Mouse (Mus musculus) midbrain, embryonic 15.5 days (tissue): ENCODE measurements at regions not wholly inside any gene's neighbourhood (a gene's known extent, or its start where the extent isn't known, plus 50 kb on each side); places are given as distances from the start of the nearest gene placed in this dataset.

Experiments
- ATAC-seq: fragments of 200-750 bp; cut with Nextera tagmentation; replicated peaks from 2 replicates; pipeline ENCODE4 v1.8.0; 2017; ENCODE audit warnings: moderate TSS enrichment
- H3K27ac ChIP-seq: fragments of 300-500 bp; sonication (generic); 2 replicates; pipeline ENCODE4 v1.5.1; 2015; ENCODE audit warnings: mild to moderate bottlenecking, inconsistent platforms
- H3K27me3 ChIP-seq: fragments of 300-500 bp; sonication (generic); replicated peaks from 2 replicates; pipeline ENCODE4 v1.6.1; 2015; ENCODE audit warnings: inconsistent platforms
- H3K36me3 ChIP-seq: fragments of 300-500 bp; sonication (generic); replicated peaks from 2 replicates; pipeline ENCODE4 v1.6.1; 2015; ENCODE audit warnings: inconsistent platforms
- H3K4me1 ChIP-seq: fragments of 300-500 bp; sonication (generic); 2 replicates; pipeline ENCODE4 v1.6.1; 2015; ENCODE audit warnings: inconsistent platforms
- H3K4me2 ChIP-seq: fragments of 300-500 bp; sonication (generic); 2 replicates; pipeline ENCODE4 v1.6.1; 2015; ENCODE audit warnings: inconsistent platforms, mild to moderate bottlenecking, moderate library complexity
- H3K4me3 ChIP-seq: fragments of 300-500 bp; sonication (generic); 2 replicates; pipeline ENCODE4 v1.5.1; 2015; ENCODE audit warnings: mild to moderate bottlenecking, inconsistent platforms
- H3K9ac ChIP-seq: fragments of 300-500 bp; sonication (generic); 2 replicates; pipeline ENCODE4 v1.6.1; 2015; ENCODE audit warnings: mild to moderate bottlenecking, inconsistent platforms
- H3K9me3 ChIP-seq: fragments of 300-500 bp; sonication (generic); 2 replicates; pipeline ENCODE4 v1.6.1; 2016; ENCODE audit warnings: inconsistent platforms
- WGBS: fragments of 180-500 bp; shearing (Covaris S2); methylation state at CpG from one replicate; pipeline ENCODE4 v1.1.7; 2015; ENCODE audit warnings: mixed read lengths; 5-methylcytosine and 5-hydroxymethylcytosine counted together

- no peaks in the 10 kb centered on the region for H3K36me3 ChIP-seq
- H3K4me1 ChIP-seq, result no peaks in the 10 kb centered on the region
- H3K27me3 ChIP-seq, result no peaks in the 10 kb centered on the region
- H3K27ac ChIP-seq, result no peak overlapping the region
- no peak for ATAC-seq
- H3K9me3 ChIP-seq, result no peaks in the 10 kb centered on the region
- no peak overlapping the region for H3K4me3 ChIP-seq
- H3K9ac ChIP-seq, result no peak overlapping the region
- 87% methylated on average over 11 of the region's 11 CpGs for WGBS
- no peak overlapping the region for H3K4me2 ChIP-seq
Observed at GRCm38 (mm10) chr10:23052480-23053378, 232.8 kb upstream of the Tcf21 start.

GRCm38 (mm10) chr10:23044466-23044865, 224.5 kb upstream of the Tcf21 start:
- Histone ChIP-seq H3K4me2 (no peak overlapping the region), H3K27ac (no peak overlapping the region), H3K4me3 (no peak overlapping the region), H3K9me3 (no peaks in the 10 kb centered on the region), H3K9ac (no peak overlapping the region), H3K36me3 (no peaks in the 10 kb centered on the region), H3K27me3 (no peaks in the 10 kb centered on the region), H3K4me1 (no peaks in the 10 kb centered on the region)
- 84% methylated on average over 3 of the region's 3 CpGs for WGBS
- ATAC-seq, result no peak

- Histone ChIP-seq H3K27ac (no peak overlapping the region), H3K4me2 (no peak overlapping the region), H3K4me1 (no peaks in the 10 kb centered on the region), H3K36me3 (no peaks in the 10 kb centered on the region), H3K9ac (no peak overlapping the region), H3K27me3 (no peaks in the 10 kb centered on the region), H3K4me3 (no peak overlapping the region), H3K9me3 (no peaks in the 10 kb centered on the region)
- 80% methylated on average over 4 of the region's 4 CpGs for WGBS
- no peak for ATAC-seq
Observed at GRCm38 (mm10) chr10:23031491-23032126, 211.6 kb upstream of the Tcf21 start.

- Histone ChIP-seq H3K4me3 (no peak overlapping the region), H3K9ac (no peak overlapping the region), H3K4me1 (no peaks in the 10 kb centered on the region), H3K9me3 (no peaks in the 10 kb centered on the region), H3K27me3 (no peaks in the 10 kb centered on the region), H3K4me2 (no peak overlapping the region), H3K27ac (no peak overlapping the region), H3K36me3 (no peaks in the 10 kb centered on the region)
- 91% methylated on average over 4 of the region's 4 CpGs for WGBS
- no peak for ATAC-seq
Observed at GRCm38 (mm10) chr10:23027961-23028360, 208.0 kb upstream of the Tcf21 start.

GRCm38 (mm10) chr10:23017151-23017678, 197.2 kb upstream of the Tcf21 start:
- Histone ChIP-seq H3K27ac (no peak overlapping the region), H3K4me3 (no peak overlapping the region), H3K27me3 (no peaks in the 10 kb centered on the region), H3K36me3 (no peaks in the 10 kb centered on the region), H3K4me1 (no peaks in the 10 kb centered on the region), H3K9me3 (no peaks in the 10 kb centered on the region), H3K9ac (no peak overlapping the region), H3K4me2 (no peak overlapping the region)
- no peak for ATAC-seq
- WGBS, result 75% methylated on average over 4 of the region's 4 CpGs

- H3K27me3 ChIP-seq, result no peaks in the 10 kb centered on the region
- ATAC-seq, result peak; percentile 78
- H3K4me3 ChIP-seq, result no peak overlapping the region
- H3K4me2 ChIP-seq, result no peak overlapping the region
- H3K9me3 ChIP-seq, result no peaks in the 10 kb centered on the region
- H3K27ac ChIP-seq, result 0 out of 2 replicates have a peak overlapping the region, but pooled peaks have one; percentile 56
- H3K36me3 ChIP-seq, result no peaks in the 10 kb centered on the region
- WGBS, result 31% methylated on average over 3 of the region's 3 CpGs
- no peaks in the 10 kb centered on the region for H3K4me1 ChIP-seq
- H3K9ac ChIP-seq, result no peak overlapping the region
Observed at GRCm38 (mm10) chr10:23015935-23016694, 196.1 kb upstream of the Tcf21 start.

GRCm38 (mm10) chr10:23010715-23011114, 190.7 kb upstream of the Tcf21 start:
- H3K4me3 ChIP-seq, result no peak overlapping the region
- no peak overlapping the region for H3K9ac ChIP-seq
- no peaks in the 10 kb centered on the region for H3K9me3 ChIP-seq
- H3K36me3 ChIP-seq, result no peaks in the 10 kb centered on the region
- H3K4me1 ChIP-seq, result no peaks in the 10 kb centered on the region
- no peak overlapping the region for H3K4me2 ChIP-seq
- WGBS, result 62% methylated on average over 4 of the region's 4 CpGs
- no peaks in the 10 kb centered on the region for H3K27me3 ChIP-seq
- no peak for ATAC-seq
- H3K27ac ChIP-seq, result no peak overlapping the region

- Histone ChIP-seq H3K4me3 (no peak overlapping the region), H3K9ac (no peak overlapping the region)
Observed at GRCm38 (mm10) chr10:23010201-23010600, 190.2 kb upstream of the Tcf21 start.

GRCm38 (mm10) chr10:23004768-23005167, 184.8 kb upstream of the Tcf21 start:
- H3K4me2 ChIP-seq, result no peak overlapping the region
- no peak overlapping the region for H3K4me3 ChIP-seq
- H3K9me3 ChIP-seq, result no peaks in the 10 kb centered on the region
- no peaks in the 10 kb centered on the region for H3K36me3 ChIP-seq
- H3K9ac ChIP-seq, result no peak overlapping the region
- ATAC-seq, result 0 out of 2 replicates have a peak, but pooled peaks have one; percentile 65
- H3K27ac ChIP-seq, result no peak overlapping the region
- WGBS, result 78% methylated on average over 1 of the region's 1 CpGs
- no peaks in the 10 kb centered on the region for H3K4me1 ChIP-seq
- no peaks in the 10 kb centered on the region for H3K27me3 ChIP-seq

More at GRCm38 (mm10) chr10:23010201-23010600, 190.2 kb upstream of the Tcf21 start:
- H3K4me1 ChIP-seq, result no peaks in the 10 kb centered on the region
- no peak overlapping the region for H3K4me2 ChIP-seq
- WGBS, result 46% methylated on average over 2 of the region's 2 CpGs
- no peak for ATAC-seq
- no peaks in the 10 kb centered on the region for H3K27me3 ChIP-seq
- H3K9me3 ChIP-seq, result no peaks in the 10 kb centered on the region
- no peaks in the 10 kb centered on the region for H3K36me3 ChIP-seq
- H3K27ac ChIP-seq, result no peak overlapping the region

GRCm38 (mm10) chr10:23003686-23004085, 183.7 kb upstream of the Tcf21 start:
- Histone ChIP-seq H3K4me3 (no peak overlapping the region), H3K9me3 (no peaks in the 10 kb centered on the region), H3K27me3 (no peaks in the 10 kb centered on the region), H3K4me1 (no peaks in the 10 kb centered on the region), H3K9ac (no peak overlapping the region), H3K27ac (no peak overlapping the region), H3K4me2 (no peak overlapping the region), H3K36me3 (no peaks in the 10 kb centered on the region)
- no peak for ATAC-seq

GRCm38 (mm10) chr10:22998561-22998960, 178.6 kb upstream of the Tcf21 start:
- H3K4me2 ChIP-seq, result no peak overlapping the region
- 83% methylated on average over 2 of the region's 2 CpGs for WGBS
- no peaks in the 10 kb centered on the region for H3K36me3 ChIP-seq
- no peak overlapping the region for H3K27ac ChIP-seq
- H3K9ac ChIP-seq, result no peak overlapping the region
- H3K4me1 ChIP-seq, result no peaks in the 10 kb centered on the region
- H3K27me3 ChIP-seq, result no peaks in the 10 kb centered on the region
- no peak for ATAC-seq
- H3K9me3 ChIP-seq, result no peaks in the 10 kb centered on the region
- H3K4me3 ChIP-seq, result no peak overlapping the region

- Histone ChIP-seq H3K9ac (no peak overlapping the region), H3K4me3 (no peak overlapping the region), H3K4me2 (no peak overlapping the region), H3K9me3 (no peaks in the 10 kb centered on the region), H3K27me3 (no peaks in the 10 kb centered on the region), H3K36me3 (no peaks in the 10 kb centered on the region), H3K27ac (no peak overlapping the region), H3K4me1 (no peaks in the 10 kb centered on the region)
- 91% methylated on average over 5 of the region's 5 CpGs for WGBS
- no peak for ATAC-seq
Observed at GRCm38 (mm10) chr10:22997571-22997970, 177.6 kb upstream of the Tcf21 start.
